Mouse (Mus musculus) testis, adult 2 months (tissue): ENCODE results near the gene Cxcr4. TPM values are rescaled to one million over a fixed set of nuclear protein-coding genes. Genes with fewer than 3 reads are reported as not detected.

Experiments
- H3K27ac ChIP-seq: fragments of 200-500 bp; 2 replicates; pipeline ENCODE4 v1.5.1; 2012; ENCODE audit warnings: low read depth, low read length; ENCODE audit not compliant: control insufficient read depth, insufficient read depth
- H3K27me3 ChIP-seq: fragments of 200-500 bp; 2 replicates; pipeline ENCODE4 v1.6.1; 2012; ENCODE audit warnings: mild to moderate bottlenecking, low read length, moderate library complexity; ENCODE audit not compliant: control insufficient read depth, insufficient read depth
- H3K36me3 ChIP-seq: fragments of 200-500 bp; 2 replicates; pipeline ENCODE4 v1.6.1; 2012; ENCODE audit warnings: mild to moderate bottlenecking, low read length; ENCODE audit not compliant: control insufficient read depth, insufficient read depth
- H3K4me1 ChIP-seq: fragments of 200-500 bp; 2 replicates; pipeline ENCODE4 v1.6.1; 2012; ENCODE audit warnings: low read length; ENCODE audit not compliant: control insufficient read depth, insufficient read depth
- H3K4me3 ChIP-seq: fragments of 200-500 bp; 2 replicates; pipeline ENCODE4 v1.5.1; 2012; ENCODE audit warnings: low read depth, mild to moderate bottlenecking, low read length, moderate library complexity, mixed read lengths; ENCODE audit not compliant: control insufficient read depth
- CTCF ChIP-seq: fragments of 200-500 bp; IDR thresholded peaks from 2 replicates; pipeline ENCODE4 v1.5.1; 2012; ENCODE audit warnings: low read depth, mild to moderate bottlenecking, inconsistent platforms, low read length, moderate library complexity; ENCODE audit not compliant: control insufficient read depth, insufficient read depth, insufficient replicate concordance
- POLR2A ChIP-seq: fragments of 200-500 bp; IDR thresholded peaks from 2 replicates; pipeline ENCODE4 v1.6.1; 2012; ENCODE audit warnings: low read depth, mild to moderate bottlenecking, inconsistent platforms, low read length, moderate library complexity; ENCODE audit not compliant: control insufficient read depth
- polyA plus RNA-seq: library from polyadenylated mRNA; depleted of rRNA; stranded (reverse); fragments of >200 nt; gene quantifications from 2 replicates; pipeline ENCODE4 v1.2.3, GENCODE M21; 2012

Gene Cxcr4
- polyA plus RNA-seq, 1 experiment = 11.1 TPM

DNA sequence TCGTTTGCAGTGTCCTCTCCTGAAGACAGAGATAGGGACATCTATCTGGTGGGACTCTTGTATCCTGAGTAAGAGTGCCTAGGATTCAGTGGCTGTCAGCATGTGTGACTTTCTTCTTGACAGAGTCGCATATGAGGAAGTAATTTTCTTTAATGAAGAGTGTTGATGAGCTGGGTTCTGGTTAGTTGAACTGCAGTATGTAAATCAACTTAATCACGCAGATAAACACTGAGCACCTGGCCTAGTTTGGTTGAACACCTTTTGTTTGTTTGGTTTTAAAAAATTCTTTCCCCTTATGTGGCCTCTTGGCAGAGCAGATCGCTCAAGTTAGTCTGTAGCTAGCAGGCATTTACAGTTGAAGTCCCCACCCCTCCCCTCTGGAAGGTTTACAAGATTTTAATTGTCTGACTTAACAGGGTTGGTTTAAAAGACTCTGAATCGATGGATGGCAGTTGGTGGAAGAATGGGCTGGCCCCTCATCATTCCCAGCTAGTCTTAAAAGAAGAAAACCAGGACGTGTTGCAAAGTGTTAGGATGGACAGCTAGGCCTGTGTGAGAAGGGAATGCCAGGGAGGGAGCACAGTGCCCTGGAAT, 8.7 kb downstream of the Cxcr4 start:
- Histone ChIP-seq H3K36me3 (no peaks in the 10 kb centered on the region), H3K27ac (no peak overlapping the region), H3K4me3 (no peak overlapping the region), H3K27me3 (no peaks in the 10 kb centered on the region), H3K4me1 (no peaks in the 10 kb centered on the region)
- TF ChIP-seq POLR2A (no peak), CTCF (no peak)

DNA sequence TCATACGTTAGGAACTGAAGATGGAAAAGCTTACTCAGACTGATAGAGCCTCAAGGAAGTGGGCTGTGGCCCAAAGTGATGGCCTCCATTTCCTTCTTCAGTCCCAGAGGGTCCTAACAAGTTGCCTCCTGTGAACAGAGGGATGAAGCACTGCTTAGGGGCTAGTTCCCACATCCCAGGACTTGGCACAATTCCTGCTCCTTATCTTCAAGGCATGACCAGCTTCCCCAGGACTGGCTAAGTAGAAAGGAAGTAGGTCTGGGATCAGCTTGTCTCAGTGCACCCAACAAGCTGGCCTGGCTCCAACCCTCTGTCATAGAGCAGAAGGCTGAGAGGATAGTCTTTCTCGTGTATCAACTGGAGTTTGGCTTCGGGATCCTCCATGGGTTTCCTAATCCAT, 11.8 kb downstream of the Cxcr4 start:
- no peaks in the 10 kb centered on the region for H3K27me3 ChIP-seq
- no peaks in the 10 kb centered on the region for H3K4me1 ChIP-seq
- H3K36me3 ChIP-seq = no peaks in the 10 kb centered on the region
- no peak for TF ChIP-seq POLR2A
- TF ChIP-seq CTCF = no peak
- H3K4me3 ChIP-seq = no peak overlapping the region
- H3K27ac ChIP-seq = no peak overlapping the region

DNA sequence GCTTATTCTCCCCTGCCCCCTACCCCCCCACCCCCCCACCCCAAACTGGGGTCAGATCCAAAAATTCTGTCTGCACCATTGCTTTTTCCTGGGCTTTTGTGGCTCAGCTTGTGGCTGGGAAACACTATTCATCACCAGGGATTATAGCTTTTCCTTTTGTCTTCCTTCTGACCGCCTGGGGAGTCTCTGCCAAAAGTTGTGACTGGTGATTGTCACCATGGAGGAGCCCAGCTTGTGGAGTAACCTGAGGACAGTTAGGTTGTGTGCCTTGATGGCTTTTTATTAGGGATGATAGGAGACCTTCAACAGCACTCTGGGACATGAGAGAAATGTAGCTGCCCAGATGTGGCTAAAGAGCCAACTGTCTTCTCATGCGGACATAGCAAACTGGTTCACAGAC, 13.6 kb downstream of the Cxcr4 start:
- no peak overlapping the region for H3K4me3 ChIP-seq
- TF ChIP-seq CTCF = no peak
- no peak for TF ChIP-seq POLR2A
- H3K27me3 ChIP-seq = no peaks in the 10 kb centered on the region
- no peaks in the 10 kb centered on the region for H3K36me3 ChIP-seq
- H3K27ac ChIP-seq = no peak overlapping the region
- no peaks in the 10 kb centered on the region for H3K4me1 ChIP-seq

DNA sequence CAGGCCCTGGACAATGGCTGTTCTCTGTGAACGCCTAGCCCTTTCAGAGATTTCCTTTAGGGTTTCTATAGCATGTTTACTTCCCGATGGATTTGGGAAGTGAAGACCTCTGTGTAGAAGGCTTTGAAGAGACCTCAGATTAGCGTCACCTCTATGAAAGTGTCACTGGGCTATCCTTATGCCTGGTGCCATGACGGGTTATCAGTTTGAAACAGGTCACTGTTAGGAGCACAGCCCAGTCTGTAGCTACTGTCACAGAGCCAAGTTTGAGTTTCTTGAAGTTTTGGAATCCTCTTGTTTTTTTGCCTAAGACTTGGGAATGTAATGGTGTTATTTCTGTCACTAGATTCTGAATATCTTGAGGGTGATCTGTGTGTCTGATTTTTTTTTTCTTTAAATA, 17.0 kb downstream of the Cxcr4 start:
- Histone ChIP-seq H3K27me3 (no peaks in the 10 kb centered on the region), H3K4me1 (no peaks in the 10 kb centered on the region), H3K27ac (no peak overlapping the region), H3K4me3 (no peak overlapping the region), H3K36me3 (no peaks in the 10 kb centered on the region)
- TF ChIP-seq CTCF = no peak
- no peak for TF ChIP-seq POLR2A

DNA sequence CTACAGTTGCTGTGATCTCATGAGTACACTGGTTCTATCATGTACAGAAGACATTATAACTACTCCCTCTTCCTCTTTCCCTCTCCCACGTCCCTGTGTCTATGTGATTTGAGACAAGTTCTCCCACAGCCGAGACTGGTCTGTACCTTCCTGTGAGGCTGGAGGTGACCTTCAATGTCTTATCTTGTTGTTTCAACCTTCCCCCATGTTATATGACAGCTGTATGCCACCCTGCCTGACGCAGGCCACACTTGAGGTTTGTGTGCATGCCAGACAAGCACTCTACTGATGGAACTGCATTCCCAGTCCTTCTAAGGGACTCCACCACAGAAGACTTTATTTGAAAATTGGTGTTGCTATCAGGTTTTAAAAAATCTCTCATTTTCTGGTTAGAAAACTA, 21.1 kb downstream of the Cxcr4 start:
- no peaks in the 10 kb centered on the region for H3K36me3 ChIP-seq
- no peaks in the 10 kb centered on the region for H3K4me1 ChIP-seq
- no peak overlapping the region for H3K27ac ChIP-seq
- TF ChIP-seq POLR2A (no peak), CTCF (no peak)
- H3K27me3 ChIP-seq = no peaks in the 10 kb centered on the region
- no peak overlapping the region for H3K4me3 ChIP-seq

DNA sequence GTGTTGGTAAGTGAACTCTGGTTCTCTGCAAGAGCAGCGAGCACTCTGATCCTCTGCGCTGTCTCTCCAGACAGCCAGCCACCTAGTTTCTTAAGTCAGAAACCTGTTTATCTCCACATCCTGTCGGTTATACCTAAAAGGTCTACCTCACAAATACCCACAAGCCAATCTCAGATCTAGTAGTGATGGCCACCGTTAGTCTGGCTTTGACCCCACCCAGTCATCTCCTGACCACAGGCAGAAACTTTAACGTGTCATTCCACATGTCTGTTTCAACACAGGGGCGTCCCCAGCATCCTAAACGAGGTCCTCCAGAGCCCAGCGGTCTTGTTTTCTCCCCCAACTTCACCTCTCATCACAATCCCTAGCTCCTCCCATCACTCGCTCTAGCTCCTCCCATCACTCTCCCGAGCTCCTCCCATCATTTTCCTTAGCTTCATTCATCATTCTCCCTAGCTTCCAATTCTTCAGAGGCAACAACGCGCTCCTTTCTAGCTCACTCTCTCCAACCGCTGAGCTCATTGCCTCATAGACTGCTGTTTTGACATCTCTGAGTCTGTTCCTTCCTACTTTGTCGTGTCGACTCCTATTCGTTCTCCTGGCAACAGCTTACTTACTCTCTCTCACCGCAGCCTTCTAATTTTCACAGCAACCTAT, 22.0 kb downstream of the Cxcr4 start:
- no peaks in the 10 kb centered on the region for H3K27me3 ChIP-seq
- no peak overlapping the region for H3K27ac ChIP-seq
- no peaks in the 10 kb centered on the region for H3K36me3 ChIP-seq
- H3K4me3 ChIP-seq = no peak overlapping the region
- no peaks in the 10 kb centered on the region for H3K4me1 ChIP-seq
- no peak for TF ChIP-seq CTCF
- no peak for TF ChIP-seq POLR2A

DNA sequence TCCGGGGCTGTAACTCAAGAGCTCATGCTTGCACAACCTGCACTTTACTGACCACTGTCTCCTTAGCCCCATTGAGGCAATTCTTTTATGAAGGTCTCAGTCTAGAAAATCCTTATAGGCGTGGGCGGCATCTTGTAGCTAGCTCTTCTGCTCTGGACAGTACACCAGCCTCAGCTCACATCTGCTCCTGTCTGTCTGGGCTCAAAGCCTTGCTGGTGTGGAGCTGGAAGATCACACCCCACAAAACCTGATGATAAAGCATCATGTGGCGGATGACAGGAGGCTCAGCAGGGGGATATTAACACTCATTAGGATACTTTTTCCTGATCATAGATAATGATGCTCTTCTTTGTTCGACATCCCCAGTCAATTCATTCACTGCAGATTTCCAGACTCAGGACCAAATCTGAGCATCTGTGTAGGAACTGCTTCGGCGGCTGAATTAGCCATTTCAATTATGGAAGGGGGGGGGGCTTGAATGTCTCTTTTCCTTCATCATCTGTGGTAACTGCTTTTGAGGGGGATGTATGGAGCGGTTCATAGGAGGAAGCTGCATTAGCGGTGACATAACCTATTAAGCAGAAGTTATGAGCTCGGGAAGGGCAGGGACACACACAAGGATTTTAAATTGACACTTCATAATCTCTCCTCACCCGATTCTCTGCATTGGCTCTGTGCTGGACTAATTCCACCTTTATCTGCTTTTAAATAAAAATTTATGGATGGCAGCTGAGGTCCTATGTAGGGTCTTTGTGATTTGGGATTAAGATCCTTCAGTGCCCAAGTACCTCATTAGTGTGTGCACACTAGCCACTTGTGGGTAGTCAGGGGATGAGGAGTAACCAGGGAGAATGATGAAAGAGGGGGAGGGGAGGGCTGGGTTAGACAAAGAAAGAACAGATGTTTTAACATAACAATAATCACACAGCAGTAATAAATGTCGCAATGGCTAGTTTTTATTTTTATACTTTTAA, 24.6 kb downstream of the Cxcr4 start:
- H3K36me3 ChIP-seq = no peaks in the 10 kb centered on the region
- no peak overlapping the region for H3K4me3 ChIP-seq
- TF ChIP-seq POLR2A = no peak
- TF ChIP-seq CTCF = no peak
- no peak overlapping the region for H3K27ac ChIP-seq
- H3K27me3 ChIP-seq = no peaks in the 10 kb centered on the region
- no peaks in the 10 kb centered on the region for H3K4me1 ChIP-seq

DNA sequence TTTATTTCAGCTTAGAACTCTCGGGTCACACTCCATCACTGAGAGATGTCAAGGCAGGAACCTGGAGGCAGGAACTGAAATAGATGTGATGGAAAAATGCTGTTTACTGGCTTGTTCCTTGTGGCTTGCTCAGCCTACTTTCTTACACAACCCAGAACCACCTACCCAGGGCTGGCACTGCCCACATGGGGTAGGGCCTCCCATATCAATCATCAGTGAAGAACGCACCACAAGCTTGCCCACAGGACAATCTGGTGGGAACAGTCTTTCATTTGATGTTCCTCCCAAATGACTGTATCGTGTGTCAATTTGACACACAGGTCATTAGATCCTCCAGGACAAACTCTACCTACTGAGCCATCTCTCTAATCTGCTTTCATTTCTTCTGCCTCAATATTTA, 28.2 kb downstream of the Cxcr4 start:
- no peaks in the 10 kb centered on the region for H3K4me1 ChIP-seq
- TF ChIP-seq CTCF = no peak
- no peak for TF ChIP-seq POLR2A
- no peak overlapping the region for H3K4me3 ChIP-seq
- no peaks in the 10 kb centered on the region for H3K36me3 ChIP-seq
- H3K27me3 ChIP-seq = no peaks in the 10 kb centered on the region
- no peak overlapping the region for H3K27ac ChIP-seq
